Mouse (Mus musculus) embryonic stem cell, embryonic (primary cell): Measurements from ENCODE around the gene Rps15.

ENCODE experiments used
- CTCF ChIA-PET, 4 experiments: fragments of 300-600 bp in 2 of 4; fragments of 350-600 bp in 2 of 4; sonication (Branson Sonifier 250); formaldehyde crosslinking; loops; one replicate each; lab custom pipeline; 2022; ENCODE audit warnings: inconsistent platforms in 2 of 4; lab: Charles Lee
- POLR2A ChIA-PET, 4 experiments: fragments of 300-600 bp in 2 of 4; fragments of 350-600 bp in 2 of 4; sonication (Branson Sonifier 250); formaldehyde crosslinking; loops; one replicate each; lab custom pipeline; 2022; ENCODE audit warnings: antibody characterized with exemption in 4 of 4, inconsistent platforms in 1 of 4; lab: Charles Lee

The Rps15 gene

GRCm38 (mm10) chr10:80294788-80295303 is 2.6 kb downstream of the Rps15 start:
- POLR2A ChIA-PET: interaction anchor here (0.6 to 11.0 kb wide), 54 partner anchors 8 to 1830 kb away, joined by 3 to 169 read pairs (median 5); partner anchors contain the start of genes Mbd3 (in 3 of the 4), Adamtsl5 (in 2 of the 4), Dazap1 (in 2 of the 4) and Gamt (in 2 of the 4)

GRCm38 (mm10) chr10:80295618-80296425 is 3.6 kb downstream of the Rps15 start, which contains the start of gene Apc2:
Apc2 (plus strand) TSS chr10:80295977.
- ChIA-PET POLR2A (interaction anchor here (0.6 to 11.0 kb wide), 59 partner anchors 8 to 1831 kb away, joined by 3 to 169 read pairs (median 4); partner anchors contain the start of genes Mbd3 (in 3 of the 4), Adamtsl5 (in 2 of the 4), Dazap1 (in 2 of the 4) and Gamt (in 2 of the 4)), CTCF (interaction anchor here (0.5 to 2.4 kb wide), 22 partner anchors 9 to 562 kb away, joined by 3 to 10 read pairs (median 4); partner anchors contain the start of genes Adamtsl5 (in 1 of the 4), Pcsk4 (in 1 of the 4) and Reep6 (in 1 of the 4))

More at GRCm38 (mm10) chr10:80294788-80295303, 2.6 kb downstream of the Rps15 start:
- CTCF ChIA-PET: interaction anchor here in 3 of 4 experiments (0.5 to 2.4 kb wide), 13 partner anchors 10 to 318 kb away, joined by 3 to 10 read pairs (median 4); partner anchors contain the start of gene Adamtsl5 (in 1 of the 3)

GRCm38 (mm10) chr10:80296824-80297223 is 4.6 kb downstream of the Rps15 start:
- ChIA-PET CTCF (interaction anchor here (0.7 to 2.4 kb wide), 13 partner anchors 10 to 121 kb away, joined by 3 to 10 read pairs (median 4); partner anchors contain the start of gene Adamtsl5 (in 1 of the 4)), POLR2A (interaction anchor here (0.6 to 11.0 kb wide), 37 partner anchors 7 to 270 kb away, joined by 3 to 169 read pairs (median 5); partner anchors contain the start of genes Dazap1 (in 2 of the 4), Gamt (in 2 of the 4), Ndufs7 (in 1 of the 4) and Pcsk4 (in 1 of the 4))

GRCm38 (mm10) chr10:80297526-80298133 is 5.4 kb downstream of the Rps15 start:
- POLR2A ChIA-PET: interaction anchor here (0.6 to 11.0 kb wide), 28 partner anchors 9 to 263 kb away, joined by 3 to 169 read pairs (median 4); partner anchors contain the start of genes Dazap1 (in 2 of the 4), Gamt (in 2 of the 4), Pcsk4 (in 2 of the 4) and Reep6 (in 2 of the 4)
- CTCF ChIA-PET: interaction anchor here in 3 of 4 experiments (0.6 to 2.4 kb wide), 12 partner anchors 15 to 531 kb away, joined by 3 to 10 read pairs (median 4); no protein-coding TSS in a partner anchor

GRCm38 (mm10) chr10:80298571-80299281 is 6.5 kb downstream of the Rps15 start:
- CTCF ChIA-PET: interaction anchor here in 2 of 4 experiments (0.6 to 1.2 kb wide), 5 partner anchors 42 to 210 kb away, joined by 3 to 10 read pairs (median 4); no protein-coding TSS in a partner anchor
- POLR2A ChIA-PET: interaction anchor here in 3 of 4 experiments (0.6 to 11.0 kb wide), 14 partner anchors 15 to 443 kb away, joined by 3 to 143 read pairs (median 4); partner anchors contain the start of genes Gamt (in 2 of the 3), Pcsk4 (in 2 of the 3), Reep6 (in 2 of the 3) and Dazap1 (in 1 of the 3)

- CTCF ChIA-PET: interaction anchor here in 2 of 4 experiments (0.6 to 1.2 kb wide), 2 partner anchors 49 to 210 kb away, joined by 4 to 10 read pairs; no protein-coding TSS in a partner anchor
- POLR2A ChIA-PET: interaction anchor here in 3 of 4 experiments (0.6 to 11.0 kb wide), 11 partner anchors 14 to 443 kb away, joined by 3 to 143 read pairs (median 4); partner anchors contain the start of genes Gamt (in 2 of the 3), Dazap1 (in 1 of the 3), Grin3b (in 1 of the 3) and Pcsk4 (in 1 of the 3)
These were observed 7.0 kb downstream of the Rps15 start for GRCm38 (mm10) chr10:80299301-80299700.

GRCm38 (mm10) chr10:80299824-80300223 is 7.6 kb downstream of the Rps15 start:
- CTCF ChIA-PET: no interaction called here

GRCm38 (mm10) chr10:80300672-80301181 is 8.5 kb downstream of the Rps15 start:
- POLR2A ChIA-PET: interaction anchor here in 2 of 4 experiments (0.6 to 11.0 kb wide), 7 partner anchors 8 to 133 kb away, joined by 3 to 143 read pairs (median 5); partner anchors contain the start of genes Rps15 (in 2 of the 2) and Dazap1 (in 1 of the 2)
- CTCF ChIA-PET: no interaction called here

More at GRCm38 (mm10) chr10:80299824-80300223, 7.6 kb downstream of the Rps15 start:
- POLR2A ChIA-PET: interaction anchor here in 3 of 4 experiments (0.6 to 11.0 kb wide), 6 partner anchors 7 to 444 kb away, joined by 4 to 143 read pairs (median 8); partner anchors contain the start of genes Rps15 (in 2 of the 3) and Grin3b (in 1 of the 3)

- CTCF ChIA-PET: interaction anchor here in 2 of 4 experiments (0.8 to 1.1 kb wide), 2 partner anchors 72 kb away, joined by 3 read pairs; no protein-coding TSS in a partner anchor
- POLR2A ChIA-PET: interaction anchor here in 3 of 4 experiments (0.6 to 11.0 kb wide), 11 partner anchors 9 to 372 kb away, joined by 3 to 143 read pairs (median 4); partner anchors contain the start of genes Rps15 (in 2 of the 3), Dazap1 (in 1 of the 3), Pcsk4 (in 1 of the 3) and Reep6 (in 1 of the 3)
These were observed 9.2 kb downstream of the Rps15 start for GRCm38 (mm10) chr10:80301256-80302081.

- POLR2A ChIA-PET: interaction anchor here in 3 of 4 experiments (0.5 to 11.0 kb wide), 10 partner anchors 9 to 371 kb away, joined by 3 to 143 read pairs (median 4); partner anchors contain the start of genes Rps15 (in 2 of the 3), Dazap1 (in 1 of the 3), Pcsk4 (in 1 of the 3) and Reep6 (in 1 of the 3)
- CTCF ChIA-PET: interaction anchor here in 2 of 4 experiments (0.8 to 1.1 kb wide), 2 partner anchors 72 kb away, joined by 3 read pairs; no protein-coding TSS in a partner anchor
These were observed 9.8 kb downstream of the Rps15 start for GRCm38 (mm10) chr10:80302082-80302355.

GRCm38 (mm10) chr10:80302471-80302881 is 10.2 kb downstream of the Rps15 start:
- CTCF ChIA-PET: interaction anchor here in 2 of 4 experiments (1.1 to 1.3 kb wide), 2 partner anchors 71 to 72 kb away, joined by 3 read pairs; no protein-coding TSS in a partner anchor
- POLR2A ChIA-PET: interaction anchor here in 3 of 4 experiments (0.5 to 11.0 kb wide), 11 partner anchors 8 to 371 kb away, joined by 3 to 143 read pairs (median 4); partner anchors contain the start of genes Rps15 (in 2 of the 3), Apc2 (in 1 of the 3), Dazap1 (in 1 of the 3) and Pcsk4 (in 1 of the 3)

- POLR2A ChIA-PET: interaction anchor here (0.5 to 3.0 kb wide), 43 partner anchors 8 to 1180 kb away, joined by 3 to 76 read pairs (median 4); partner anchors contain the start of genes Rps15 (in 4 of the 4), Apc2 (in 3 of the 4), Pcsk4 (in 2 of the 4) and Reep6 (in 2 of the 4)
- CTCF ChIA-PET: interaction anchor here (0.6 to 1.6 kb wide), 17 partner anchors 9 to 1550 kb away, joined by 3 to 8 read pairs (median 5); partner anchors contain the start of genes Adamtsl5 (in 1 of the 4), Apc2 (in 1 of the 4), Pcsk4 (in 1 of the 4) and Reep6 (in 1 of the 4)
These were observed 12.2 kb downstream of the Rps15 start for GRCm38 (mm10) chr10:80304458-80304857.

GRCm38 (mm10) chr10:80304862-80305261 is 12.6 kb downstream of the Rps15 start:
- ChIA-PET POLR2A (interaction anchor here (0.6 to 3.0 kb wide), 40 partner anchors 8 to 1179 kb away, joined by 3 to 76 read pairs (median 4); partner anchors contain the start of genes Rps15 (in 4 of the 4), Apc2 (in 3 of the 4), Pcsk4 (in 2 of the 4) and Reep6 (in 2 of the 4)), CTCF (interaction anchor here in 3 of 4 experiments (0.6 to 1.6 kb wide), 16 partner anchors 10 to 577 kb away, joined by 3 to 14 read pairs (median 4); partner anchors contain the start of genes Adamtsl5 (in 1 of the 3), Apc2 (in 1 of the 3), Pcsk4 (in 1 of the 3) and Reep6 (in 1 of the 3))

- POLR2A ChIA-PET: interaction anchor here in 3 of 4 experiments (0.6 to 10.1 kb wide), 16 partner anchors 12 to 324 kb away, joined by 3 to 143 read pairs (median 4); partner anchors contain the start of genes Apc2 (in 2 of the 3), Pcsk4 (in 2 of the 3), Reep6 (in 2 of the 3) and Rps15 (in 2 of the 3)
- CTCF ChIA-PET: interaction anchor here in 3 of 4 experiments (0.5 to 2.9 kb wide), 9 partner anchors 15 to 570 kb away, joined by 3 to 10 read pairs (median 4); partner anchors contain the start of gene Apc2 (in 1 of the 3)
These were observed 19.3 kb downstream of the Rps15 start for GRCm38 (mm10) chr10:80311560-80311959.
